Mouse (Mus musculus): ENCODE results near the gene Auts2. TPM values are rescaled to one million over a fixed set of nuclear protein-coding genes. Genes with fewer than 3 reads are reported as not detected.

Auts2 gene
- polyA plus RNA-seq, 1 experiment from 2014 or later = 1.0 TPM

DNA sequence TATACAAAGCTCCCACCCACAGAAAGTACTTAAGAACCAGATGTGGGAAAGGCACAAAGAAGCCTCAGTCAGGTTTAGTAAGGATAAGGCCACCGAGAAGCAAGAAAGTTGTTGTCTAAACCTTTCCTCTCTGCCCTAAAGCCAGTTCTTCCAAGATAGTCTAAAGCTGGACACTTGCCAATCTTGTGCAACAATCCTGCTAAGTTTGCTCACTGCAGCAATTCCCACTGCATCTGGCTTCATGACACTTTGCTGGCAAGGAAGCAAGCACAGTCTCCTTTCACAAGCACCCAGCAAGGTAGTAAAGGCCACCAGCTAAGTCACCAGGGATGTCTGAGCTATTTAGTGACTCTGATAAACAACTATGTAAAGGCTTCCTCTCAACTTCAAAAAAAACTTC, 106.2 kb downstream of the Auts2 start:
- TF ChIP-seq CTCF (IDR thresholded peaks at IDR 0.05; ENCODE audit: low read depth) = no peak
- DNase-seq (peak; percentile 41), ATAC-seq (no peak; the same call in 1 of the 2 replicates)
- no peaks in the 10 kb centered on the region for H3K9me3 ChIP-seq (ENCODE audit: low read length)
- no peak overlapping the region for H3K4me3 ChIP-seq (ENCODE audit: low read depth, low read length)
- no peaks in the 10 kb centered on the region for H3K27me3 ChIP-seq (ENCODE audit: insufficient read depth, low read length)
- H3K36me3 ChIP-seq (replicated peaks; ENCODE audit: insufficient read depth, low read length) = no peaks in the 10 kb centered on the region
- H3K9ac ChIP-seq (replicated peaks) = no peak overlapping the region
- peaks cover 4% of the 10 kb centered on the region; the same call in 1 of the 2 replicates for H3K4me1 ChIP-seq (ENCODE audit: insufficient read depth)
- H3K27ac ChIP-seq (ENCODE audit: low read depth) = no peak overlapping the region
- WGBS (ENCODE audit: insufficient replicate concordance) = 32% methylated on average over 1 of the region's 1 CpGs
- no peak overlapping the region for H3K4me2 ChIP-seq (ENCODE audit: low read depth, low read length)

DNA sequence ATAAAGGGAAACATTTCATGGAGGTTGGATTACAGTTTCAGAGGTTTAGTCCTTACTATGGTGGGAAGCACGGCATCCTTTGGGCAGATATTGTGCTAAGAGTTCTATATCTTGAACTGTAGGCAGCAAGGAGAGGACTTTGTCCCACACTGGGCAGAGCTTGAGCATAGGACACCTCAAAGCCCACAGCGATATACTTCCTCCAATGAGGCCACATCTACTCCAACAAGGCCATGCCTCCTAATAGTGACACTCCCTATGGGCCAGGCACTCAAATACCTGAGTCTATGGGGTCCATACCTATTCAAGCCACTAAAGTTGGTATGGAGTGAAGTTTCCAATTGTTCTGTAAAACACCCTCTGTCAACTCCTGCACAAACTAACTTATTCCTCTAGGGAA, 106.7 kb downstream of the Auts2 start:
- Histone ChIP-seq H3K4me2 (ENCODE audit: low read depth, low read length) (no peak overlapping the region), H3K4me1 (ENCODE audit: insufficient read depth) (peaks cover 4% of the 10 kb centered on the region; the same call in 1 of the 2 replicates), H3K9me3 (ENCODE audit: low read length) (no peaks in the 10 kb centered on the region), H3K27ac (ENCODE audit: low read depth) (no peak overlapping the region), H3K9ac (replicated peaks) (no peak overlapping the region), H3K4me3 (ENCODE audit: low read depth, low read length) (no peak overlapping the region), H3K27me3 (ENCODE audit: insufficient read depth, low read length) (no peaks in the 10 kb centered on the region), H3K36me3 (replicated peaks; ENCODE audit: insufficient read depth, low read length) (no peaks in the 10 kb centered on the region)
- no peak for DNase-seq
- WGBS (ENCODE audit: insufficient replicate concordance) = 87% methylated on average over 2 of the region's 2 CpGs
- no peak for ATAC-seq
- TF ChIP-seq EP300 (IDR thresholded peaks at IDR 0.05; ENCODE audit: low read depth) = no peak
- TF ChIP-seq CTCF (IDR thresholded peaks at IDR 0.05; ENCODE audit: low read depth) = no peak

DNA sequence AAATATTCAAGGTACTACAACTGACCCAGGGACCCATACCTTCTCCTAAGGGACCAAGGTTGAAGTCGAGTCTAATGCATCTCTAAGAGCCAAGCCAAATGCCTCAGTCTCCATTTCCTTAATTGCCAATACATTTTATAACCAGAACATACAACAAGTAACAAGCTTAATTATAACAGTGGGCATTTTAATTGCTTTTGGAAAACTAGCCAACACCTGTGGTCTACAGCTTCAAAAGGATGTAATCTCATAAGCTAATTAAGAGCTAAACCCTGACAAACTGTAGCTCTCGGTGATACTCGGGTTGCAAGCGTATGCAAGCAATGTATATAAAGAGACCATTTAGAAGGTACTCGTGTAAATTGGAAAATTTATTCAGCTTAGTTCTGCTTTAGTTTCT, 107.7 kb downstream of the Auts2 start:
- no peaks in the 10 kb centered on the region for H3K36me3 ChIP-seq (replicated peaks; ENCODE audit: insufficient read depth, low read length)
- no peaks in the 10 kb centered on the region for H3K9me3 ChIP-seq (ENCODE audit: low read length)
- ATAC-seq (no peak), DNase-seq (no peak)
- no peak overlapping the region for H3K9ac ChIP-seq (replicated peaks)
- no peak overlapping the region for H3K4me3 ChIP-seq (ENCODE audit: low read depth, low read length)
- no peak overlapping the region for H3K27ac ChIP-seq (ENCODE audit: low read depth)
- H3K4me1 ChIP-seq (ENCODE audit: insufficient read depth) = peaks cover 4% of the 10 kb centered on the region; the same call in 1 of the 2 replicates
- WGBS (ENCODE audit: insufficient replicate concordance) = 80% methylated on average over 5 of the region's 5 CpGs
- H3K4me2 ChIP-seq (ENCODE audit: low read depth, low read length) = no peak overlapping the region
- TF ChIP-seq EP300 (IDR thresholded peaks at IDR 0.05; ENCODE audit: low read depth) = no peak
- TF ChIP-seq CTCF (IDR thresholded peaks at IDR 0.05; ENCODE audit: low read depth) = no peak
- no peaks in the 10 kb centered on the region for H3K27me3 ChIP-seq (ENCODE audit: insufficient read depth, low read length)

DNA sequence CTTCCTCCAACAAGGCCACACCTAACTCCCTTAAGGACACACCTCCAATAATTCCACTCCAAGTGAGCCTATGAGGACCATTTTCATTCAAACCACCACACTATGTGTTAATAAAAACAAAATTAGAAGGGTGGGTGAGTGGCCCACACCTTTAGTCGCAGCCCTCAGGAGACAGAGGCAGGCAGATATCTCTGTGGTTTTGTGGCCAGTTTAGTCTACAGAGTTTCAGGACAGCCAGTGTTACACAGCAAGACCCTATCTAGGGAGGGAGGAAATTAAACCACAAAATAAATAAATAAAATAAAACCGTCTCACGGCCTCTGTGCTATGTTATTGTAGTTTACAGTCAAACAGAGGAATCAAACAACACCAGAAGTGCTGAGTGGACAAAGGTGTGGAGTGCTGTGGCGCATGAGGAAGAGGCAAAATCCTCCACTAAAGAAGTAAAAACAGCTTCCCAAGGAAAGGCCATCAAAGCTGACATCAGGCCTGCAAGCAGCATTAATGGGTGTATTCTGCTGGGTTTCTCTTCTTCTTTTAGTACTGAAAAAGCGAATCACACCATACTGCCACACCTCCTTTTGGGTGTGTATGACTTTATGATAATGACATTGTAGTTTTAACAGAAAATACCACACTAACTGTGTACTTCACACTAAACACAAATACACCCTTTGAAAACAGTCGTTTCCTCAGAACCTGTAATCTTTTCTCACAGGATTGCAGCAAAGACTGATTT, 109.6 kb downstream of the Auts2 start:
- Histone ChIP-seq H3K4me2 (ENCODE audit: low read depth, low read length) (no peak overlapping the region), H3K36me3 (replicated peaks; ENCODE audit: insufficient read depth, low read length) (no peaks in the 10 kb centered on the region), H3K4me1 (ENCODE audit: insufficient read depth) (peaks cover 4% of the 10 kb centered on the region; the same call in 1 of the 2 replicates), H3K9me3 (ENCODE audit: low read length) (no peaks in the 10 kb centered on the region), H3K9ac (replicated peaks) (no peak overlapping the region), H3K27me3 (ENCODE audit: insufficient read depth, low read length) (no peaks in the 10 kb centered on the region), H3K4me3 (ENCODE audit: low read depth, low read length) (no peak overlapping the region), H3K27ac (ENCODE audit: low read depth) (no peak overlapping the region)
- WGBS (ENCODE audit: insufficient replicate concordance) = 60% methylated on average over 6 of the region's 6 CpGs
- ATAC-seq (no peak), DNase-seq (no peak)
- no peak for TF ChIP-seq CTCF (IDR thresholded peaks at IDR 0.05; ENCODE audit: low read depth)
- TF ChIP-seq EP300 (IDR thresholded peaks at IDR 0.05; ENCODE audit: low read depth) = no peak

DNA sequence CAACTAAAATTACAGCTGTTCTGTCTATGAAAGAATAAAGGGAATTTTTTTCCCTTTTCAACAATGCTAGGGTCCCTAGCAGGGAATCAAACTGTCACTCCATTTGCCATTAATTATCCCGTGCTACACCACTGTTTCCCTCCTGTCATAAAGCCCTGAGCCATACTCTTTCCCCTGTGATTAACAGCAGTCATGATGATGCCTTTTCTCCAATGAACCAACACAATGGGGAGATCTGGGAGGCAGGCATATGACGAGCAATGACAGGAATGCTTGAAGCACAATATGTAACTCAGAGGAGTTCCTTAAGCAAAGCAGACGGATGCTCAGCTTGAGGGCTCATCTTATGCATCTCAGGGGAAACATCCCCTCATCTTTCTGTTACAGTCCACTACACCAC, 113.8 kb downstream of the Auts2 start:
- H3K4me3 ChIP-seq (ENCODE audit: low read depth, low read length) = no peak overlapping the region
- no peaks in the 10 kb centered on the region for H3K9me3 ChIP-seq (ENCODE audit: low read length)
- 74% methylated on average over 3 of the region's 3 CpGs for WGBS (ENCODE audit: insufficient replicate concordance)
- DNase-seq (no peak), ATAC-seq (no peak)
- no peaks in the 10 kb centered on the region for H3K4me1 ChIP-seq (ENCODE audit: insufficient read depth)
- no peaks in the 10 kb centered on the region for H3K36me3 ChIP-seq (replicated peaks; ENCODE audit: insufficient read depth, low read length)
- H3K27me3 ChIP-seq (ENCODE audit: insufficient read depth, low read length) = no peaks in the 10 kb centered on the region
- no peak overlapping the region for H3K27ac ChIP-seq (ENCODE audit: low read depth)
- H3K4me2 ChIP-seq (ENCODE audit: low read depth, low read length) = no peak overlapping the region
- no peak overlapping the region for H3K9ac ChIP-seq (replicated peaks)
- TF ChIP-seq EP300 (IDR thresholded peaks at IDR 0.05; ENCODE audit: low read depth) = no peak
- no peak for TF ChIP-seq CTCF (IDR thresholded peaks at IDR 0.05; ENCODE audit: low read depth)

DNA sequence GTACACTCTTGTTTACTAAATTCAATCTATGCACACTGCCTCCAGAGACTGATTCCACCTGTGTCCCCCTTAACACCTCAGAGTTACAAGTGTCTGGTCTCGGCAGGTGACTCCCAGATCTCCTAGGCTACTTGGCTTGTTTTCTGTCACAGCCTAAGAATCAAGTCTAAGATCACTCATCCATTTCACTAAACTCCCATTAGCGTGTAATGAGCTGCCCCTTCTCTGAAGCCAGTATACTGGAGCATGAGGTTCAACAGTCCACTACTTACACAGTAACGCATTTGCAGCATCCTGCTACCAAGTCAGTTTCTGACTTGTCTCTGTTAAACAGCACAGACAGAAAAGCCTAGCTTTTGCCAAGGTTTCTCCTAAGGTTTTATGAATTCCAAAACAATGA, 116.8 kb downstream of the Auts2 start:
- H3K9me3 ChIP-seq (ENCODE audit: low read length) = no peaks in the 10 kb centered on the region
- H3K27ac ChIP-seq (ENCODE audit: low read depth) = no peak overlapping the region
- no peak overlapping the region for H3K9ac ChIP-seq (replicated peaks)
- no peak overlapping the region for H3K4me2 ChIP-seq (ENCODE audit: low read depth, low read length)
- H3K36me3 ChIP-seq (replicated peaks; ENCODE audit: insufficient read depth, low read length) = no peaks in the 10 kb centered on the region
- no peaks in the 10 kb centered on the region for H3K4me1 ChIP-seq (ENCODE audit: insufficient read depth)
- no peak for DNase-seq
- H3K4me3 ChIP-seq (ENCODE audit: low read depth, low read length) = no peak overlapping the region
- 76% methylated on average over 3 of the region's 3 CpGs for WGBS (ENCODE audit: insufficient replicate concordance)
- no peaks in the 10 kb centered on the region for H3K27me3 ChIP-seq (ENCODE audit: insufficient read depth, low read length)
- no peak for ATAC-seq
- TF ChIP-seq EP300 (IDR thresholded peaks at IDR 0.05; ENCODE audit: low read depth) = no peak
- TF ChIP-seq CTCF (IDR thresholded peaks at IDR 0.05; ENCODE audit: low read depth) = no peak
